Mouse (Mus musculus): ENCODE measurements around the gene Snx3.

DNA sequence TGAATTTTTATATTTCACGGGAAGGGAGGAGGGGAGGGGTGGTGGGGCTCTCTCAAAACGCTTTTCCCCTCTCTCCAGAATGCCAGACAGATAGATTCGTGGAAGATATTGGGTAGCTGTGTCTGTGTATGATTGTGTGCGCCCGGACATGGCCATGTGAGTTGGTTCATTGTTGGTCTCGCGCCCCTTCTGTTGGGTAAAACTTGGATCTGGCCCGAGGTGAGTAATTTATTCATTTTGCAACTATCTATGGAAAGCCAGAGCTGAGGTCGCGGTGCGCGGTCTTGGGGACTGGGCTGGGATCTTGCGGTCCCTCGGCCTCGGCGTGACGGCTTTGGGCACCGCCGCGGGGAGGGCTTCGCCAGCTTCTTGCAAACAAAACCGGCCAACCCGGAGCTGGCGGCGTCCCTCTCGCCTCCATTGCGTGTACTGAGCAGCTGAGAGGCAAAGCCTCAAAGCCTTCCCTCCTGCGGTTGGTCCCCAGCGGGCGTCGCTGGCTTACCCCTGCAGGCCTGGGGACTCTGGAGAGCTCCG is 82.1 kb downstream of the Snx3 start:
- TF ChIP-seq CTCF (IDR thresholded peaks at IDR 0.05) (no peak), POLR2A (IDR thresholded peaks at IDR 0.05; ENCODE audit: insufficient read depth, low read depth, low read length) (no peak), EP300 (IDR thresholded peaks at IDR 0.05; ENCODE audit: insufficient read depth, low read depth, low read length) (no peak)

Measured in heart, adult 2 months (tissue).